Mouse (Mus musculus): ENCODE data around the gene Acss3. TPM values are rescaled to one million over a fixed set of nuclear protein-coding genes. Genes with fewer than 3 reads are reported as not detected.
A peak's percentile ranks its signal among the peaks of the same experiment; 100 is the strongest.

Gene Acss3
- polyA plus RNA-seq, 1 experiment from 2014 or later, result 2.6 TPM

DNA sequence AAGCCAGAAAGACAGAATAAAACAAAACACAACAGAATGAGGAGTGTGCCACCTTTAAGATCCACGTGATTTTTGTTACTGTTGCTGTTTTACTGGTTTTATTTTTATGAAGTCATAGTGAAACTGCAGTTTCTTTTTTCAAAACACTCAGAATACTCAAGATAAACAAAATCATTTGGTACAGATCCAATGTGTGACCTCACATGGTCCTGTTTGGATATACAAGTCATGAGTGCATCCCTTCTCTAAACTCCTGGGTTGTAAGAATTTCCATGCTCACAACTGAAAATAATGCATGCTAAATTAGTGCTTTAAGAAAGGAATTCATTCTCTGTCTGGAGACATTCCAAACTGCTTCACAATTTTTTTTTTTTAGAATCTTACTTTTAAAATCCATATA lies 184.0 kb downstream of the Acss3 start:
- Histone ChIP-seq H3K4me3 (ENCODE audit: low read depth, low read length) (no peak overlapping the region), H3K4me1 (ENCODE audit: control insufficient read depth, insufficient read depth, low read length) (no peaks in the 10 kb centered on the region), H3K9me3 (ENCODE audit: control insufficient read depth, low read length) (no peaks in the 10 kb centered on the region), H3K36me3 (ENCODE audit: control insufficient read depth, insufficient read depth, low read length) (no peaks in the 10 kb centered on the region), H3K27ac (ENCODE audit: low read depth, low read length) (no peak overlapping the region), H3K27me3 (ENCODE audit: control insufficient read depth, insufficient read depth, low read length) (no peaks in the 10 kb centered on the region), H3K9ac (ENCODE audit: low read length) (no peak overlapping the region), H3K4me2 (no peak overlapping the region)
- ATAC-seq (ENCODE audit: low FRiP score), result no peak
- DNase-seq (ENCODE audit: low spot score, missing footprints), result no peak
- 77% methylated on average over 1 of the region's 1 CpGs for WGBS

DNA sequence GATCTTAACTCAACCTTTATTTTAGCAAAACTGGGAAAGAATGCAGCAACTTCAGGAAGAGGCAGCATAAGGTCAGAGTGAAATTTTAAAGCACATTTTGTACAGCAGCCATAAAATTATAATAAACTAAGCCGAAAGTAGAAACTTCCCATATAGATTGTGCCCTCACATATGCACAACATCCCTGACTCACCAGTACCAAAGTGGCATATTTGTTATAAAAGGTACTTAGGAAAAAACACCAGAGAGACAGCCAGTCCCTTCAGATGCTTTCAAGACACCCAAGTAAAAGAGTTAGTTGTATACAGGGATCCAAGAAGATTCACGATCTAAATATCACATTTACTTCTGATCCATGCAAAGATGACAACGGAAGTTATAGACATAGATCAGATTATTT lies 184.6 kb downstream of the Acss3 start:
- Histone ChIP-seq H3K36me3 (ENCODE audit: control insufficient read depth, insufficient read depth, low read length) (no peaks in the 10 kb centered on the region), H3K4me2 (no peak overlapping the region), H3K27ac (ENCODE audit: low read depth, low read length) (no peak overlapping the region), H3K9ac (ENCODE audit: low read length) (no peak overlapping the region), H3K9me3 (ENCODE audit: control insufficient read depth, low read length) (no peaks in the 10 kb centered on the region), H3K27me3 (ENCODE audit: control insufficient read depth, insufficient read depth, low read length) (no peaks in the 10 kb centered on the region), H3K4me1 (ENCODE audit: control insufficient read depth, insufficient read depth, low read length) (no peaks in the 10 kb centered on the region), H3K4me3 (ENCODE audit: low read depth, low read length) (no peak overlapping the region)
- DNase-seq (ENCODE audit: low spot score, missing footprints) (no peak), ATAC-seq (ENCODE audit: low FRiP score) (no peak)
- 93% methylated on average over 3 of the region's 3 CpGs for WGBS

GRCm38 (mm10) chr10:106936996-106937395 lies 186.5 kb downstream of the Acss3 start:
- no peaks in the 10 kb centered on the region for H3K27me3 ChIP-seq (ENCODE audit: control insufficient read depth, insufficient read depth, low read length)
- H3K27ac ChIP-seq (ENCODE audit: low read depth, low read length), result no peak overlapping the region
- 94% methylated on average over 7 of the region's 7 CpGs for WGBS

DNA sequence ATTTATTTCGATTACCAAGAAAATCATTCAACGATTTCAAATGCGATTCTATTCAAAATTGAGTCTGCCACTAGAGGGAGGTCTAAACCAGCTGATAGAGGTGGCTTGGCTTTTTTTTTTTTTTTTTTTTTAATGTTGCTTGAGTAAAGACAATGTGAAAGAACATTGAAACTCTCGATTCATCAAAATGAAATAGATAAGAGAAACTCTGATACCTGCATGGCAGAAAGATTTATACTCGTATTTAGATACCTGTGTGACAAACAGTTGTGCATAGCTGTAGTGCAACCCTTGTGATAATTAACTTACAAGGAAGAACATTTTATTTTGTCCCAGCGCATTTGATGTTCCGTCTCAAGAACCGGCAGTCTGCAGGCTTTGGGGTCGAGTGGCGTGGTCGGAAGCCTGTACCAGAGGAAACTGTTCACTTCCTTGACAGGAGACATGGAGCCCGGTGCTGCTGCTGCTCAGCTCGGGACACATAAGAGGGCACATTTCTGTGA lies 190.8 kb downstream of the Acss3 start:
- Histone ChIP-seq H3K27me3 (ENCODE audit: control insufficient read depth, insufficient read depth, low read length) (no peaks in the 10 kb centered on the region), H3K4me1 (ENCODE audit: control insufficient read depth, insufficient read depth, low read length) (peaks cover 4% of the 10 kb centered on the region; the same call in 1 of the 2 replicates), H3K36me3 (ENCODE audit: control insufficient read depth, insufficient read depth, low read length) (no peaks in the 10 kb centered on the region), H3K9me3 (ENCODE audit: control insufficient read depth, low read length) (no peaks in the 10 kb centered on the region), H3K9ac (ENCODE audit: low read length) (0 out of 2 replicates have a peak overlapping the region, but pooled peaks have one; percentile 33), H3K4me3 (ENCODE audit: low read depth, low read length) (no peak overlapping the region), H3K4me2 (peak overlapping the region; percentile 34), H3K27ac (ENCODE audit: low read depth, low read length) (no peak overlapping the region)
- peak; percentile 88 for DNase-seq (ENCODE audit: low spot score, missing footprints)
- WGBS, result 44% methylated on average over 13 of the region's 13 CpGs
- ATAC-seq (ENCODE audit: low FRiP score), result peak; percentile 51; the same call in 1 of the 2 replicates

More at GRCm38 (mm10) chr10:106936996-106937395, 186.5 kb downstream of the Acss3 start:
- Histone ChIP-seq H3K4me3 (ENCODE audit: low read depth, low read length) (no peak overlapping the region), H3K9me3 (ENCODE audit: control insufficient read depth, low read length) (no peaks in the 10 kb centered on the region), H3K4me2 (no peak overlapping the region), H3K9ac (ENCODE audit: low read length) (no peak overlapping the region), H3K4me1 (ENCODE audit: control insufficient read depth, insufficient read depth, low read length) (no peaks in the 10 kb centered on the region), H3K36me3 (ENCODE audit: control insufficient read depth, insufficient read depth, low read length) (no peaks in the 10 kb centered on the region)
- DNase-seq (ENCODE audit: low spot score, missing footprints), result no peak
- ATAC-seq (ENCODE audit: low FRiP score), result no peak

DNA sequence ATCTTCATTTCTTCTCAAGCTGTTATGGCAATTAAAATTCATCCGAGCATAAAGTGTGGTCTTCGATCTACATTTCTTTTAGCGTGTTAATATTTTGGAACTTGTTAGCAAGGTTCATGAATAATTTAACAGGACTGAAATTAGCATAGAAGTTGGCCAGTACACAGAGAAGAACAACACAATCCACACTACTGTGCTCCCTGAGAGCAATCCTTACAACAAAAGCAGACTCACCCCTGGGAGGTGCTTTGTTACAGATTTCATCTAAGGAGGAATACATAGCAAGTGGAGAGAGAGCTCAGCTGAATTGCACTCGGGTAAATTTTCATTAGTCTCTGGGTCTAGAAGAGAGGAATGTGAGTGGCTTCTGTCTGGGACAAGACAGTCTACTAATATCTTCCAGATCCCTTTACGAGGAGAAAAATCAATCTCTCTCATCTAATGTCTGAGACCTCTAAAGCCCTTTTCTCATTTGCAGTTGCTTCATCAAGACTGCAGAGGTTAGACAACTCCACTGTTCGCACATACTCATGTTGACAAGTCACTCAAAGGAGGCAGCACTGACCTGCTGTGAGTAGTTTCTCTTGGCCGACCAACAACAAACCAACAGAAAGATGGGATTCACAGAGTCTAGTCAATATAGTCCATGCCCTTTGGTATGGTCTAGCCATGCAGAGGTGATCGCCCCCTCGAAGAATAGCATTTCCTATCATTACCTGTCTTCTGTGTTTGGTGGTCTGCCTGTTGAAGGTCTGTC lies 194.7 kb downstream of the Acss3 start:
- Histone ChIP-seq H3K27me3 (ENCODE audit: control insufficient read depth, insufficient read depth, low read length) (no peaks in the 10 kb centered on the region), H3K4me2 (no peak overlapping the region), H3K27ac (ENCODE audit: low read depth, low read length) (no peak overlapping the region; the same call in 1 of the 2 replicates), H3K9ac (ENCODE audit: low read length) (no peak overlapping the region), H3K36me3 (ENCODE audit: control insufficient read depth, insufficient read depth, low read length) (no peaks in the 10 kb centered on the region), H3K4me1 (ENCODE audit: control insufficient read depth, insufficient read depth, low read length) (peaks cover 4% of the 10 kb centered on the region; the same call in 1 of the 2 replicates), H3K9me3 (ENCODE audit: control insufficient read depth, low read length) (no peaks in the 10 kb centered on the region), H3K4me3 (ENCODE audit: low read depth, low read length) (no peak overlapping the region)
- DNase-seq (ENCODE audit: low spot score, missing footprints) (peak; percentile 90), ATAC-seq (ENCODE audit: low FRiP score) (peak; percentile 84)
- 56% methylated on average over 9 of the region's 9 CpGs for WGBS

DNA sequence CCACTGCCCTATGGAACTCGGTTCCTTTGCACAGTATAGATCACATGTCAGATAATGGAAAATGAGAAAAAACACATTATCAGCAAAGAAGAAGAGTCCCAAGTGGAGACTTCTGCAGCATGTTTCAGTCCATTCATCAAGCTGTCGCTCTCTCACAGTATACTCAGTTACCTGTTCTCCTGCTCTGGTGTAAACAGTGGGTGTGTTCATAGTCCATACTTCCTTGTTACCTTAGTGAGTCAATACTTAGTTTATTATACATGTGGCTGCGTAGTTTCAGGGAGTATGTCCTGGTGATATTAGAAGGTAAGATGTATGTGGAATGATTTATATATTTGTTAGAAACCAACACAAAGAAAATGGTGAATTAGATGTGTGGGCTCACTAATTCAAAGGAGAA lies 198.7 kb downstream of the Acss3 start:
- 95% methylated on average over 3 of the region's 3 CpGs for WGBS
- no peak overlapping the region for H3K9ac ChIP-seq (ENCODE audit: low read length)
- ATAC-seq (ENCODE audit: low FRiP score), result no peak
- no peak overlapping the region for H3K4me3 ChIP-seq (ENCODE audit: low read depth, low read length)
- H3K36me3 ChIP-seq (ENCODE audit: control insufficient read depth, insufficient read depth, low read length), result no peaks in the 10 kb centered on the region
- H3K4me1 ChIP-seq (ENCODE audit: control insufficient read depth, insufficient read depth, low read length), result peaks cover 4% of the 10 kb centered on the region; the same call in 1 of the 2 replicates
- no peak overlapping the region for H3K27ac ChIP-seq (ENCODE audit: low read depth, low read length)
- no peak overlapping the region for H3K4me2 ChIP-seq
- no peaks in the 10 kb centered on the region for H3K27me3 ChIP-seq (ENCODE audit: control insufficient read depth, insufficient read depth, low read length)
- DNase-seq (ENCODE audit: low spot score, missing footprints), result no peak
- no peaks in the 10 kb centered on the region for H3K9me3 ChIP-seq (ENCODE audit: control insufficient read depth, low read length)

DNA sequence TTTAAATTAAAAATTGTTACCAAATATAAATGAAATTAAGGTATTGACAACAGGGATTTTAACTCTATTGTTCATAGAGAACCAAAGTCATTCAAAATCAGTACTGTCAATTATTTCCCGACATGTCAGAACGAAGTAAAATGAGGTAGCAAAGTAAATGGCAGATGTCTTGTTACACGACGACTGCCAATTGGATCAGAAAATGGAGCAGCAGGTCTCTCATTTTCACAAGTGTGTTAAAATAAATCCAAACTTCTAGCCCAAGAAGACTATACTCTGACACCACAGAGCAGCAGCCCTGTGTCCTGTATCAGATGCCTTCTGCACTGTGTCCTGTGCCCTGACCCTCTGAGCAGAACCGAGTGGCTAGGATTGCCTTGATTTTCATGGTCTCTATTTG lies 199.1 kb downstream of the Acss3 start:
- Histone ChIP-seq H3K27me3 (ENCODE audit: control insufficient read depth, insufficient read depth, low read length) (no peaks in the 10 kb centered on the region), H3K4me2 (no peak overlapping the region), H3K27ac (ENCODE audit: low read depth, low read length) (no peak overlapping the region), H3K9ac (ENCODE audit: low read length) (no peak overlapping the region), H3K4me1 (ENCODE audit: control insufficient read depth, insufficient read depth, low read length) (peaks cover 4% of the 10 kb centered on the region; the same call in 1 of the 2 replicates), H3K4me3 (ENCODE audit: low read depth, low read length) (no peak overlapping the region), H3K36me3 (ENCODE audit: control insufficient read depth, insufficient read depth, low read length) (no peaks in the 10 kb centered on the region), H3K9me3 (ENCODE audit: control insufficient read depth, low read length) (no peaks in the 10 kb centered on the region)
- DNase-seq (ENCODE audit: low spot score, missing footprints) (no peak), ATAC-seq (ENCODE audit: low FRiP score) (no peak)
- 90% methylated on average over 5 of the region's 5 CpGs for WGBS

DNA sequence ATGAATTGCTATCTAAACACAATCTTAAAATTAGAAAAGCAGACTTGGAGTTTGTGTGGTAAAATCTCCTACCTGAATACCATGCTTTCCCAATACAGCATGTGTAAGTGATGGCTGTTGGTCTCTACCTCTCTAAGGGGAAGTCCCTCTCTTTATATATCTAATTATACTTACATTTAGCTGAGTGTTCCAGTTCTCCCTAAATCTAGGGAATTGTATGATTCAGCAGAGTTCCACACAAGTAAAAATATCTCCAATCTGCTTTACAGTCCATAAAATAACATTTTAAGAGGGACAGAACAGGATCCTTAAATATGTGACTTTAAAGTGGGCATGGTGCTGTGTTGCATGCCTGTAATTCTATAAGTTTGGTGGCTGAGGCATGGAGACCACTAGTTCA lies 208.6 kb downstream of the Acss3 start:
- no peaks in the 10 kb centered on the region for H3K36me3 ChIP-seq (ENCODE audit: control insufficient read depth, insufficient read depth, low read length)
- no peaks in the 10 kb centered on the region for H3K27me3 ChIP-seq (ENCODE audit: control insufficient read depth, insufficient read depth, low read length)
- no peak overlapping the region for H3K27ac ChIP-seq (ENCODE audit: low read depth, low read length)
- DNase-seq (ENCODE audit: low spot score, missing footprints), result no peak
- H3K4me3 ChIP-seq (ENCODE audit: low read depth, low read length), result no peak overlapping the region
- no peaks in the 10 kb centered on the region for H3K9me3 ChIP-seq (ENCODE audit: control insufficient read depth, low read length)
- H3K9ac ChIP-seq (ENCODE audit: low read length), result no peak overlapping the region
- no peak overlapping the region for H3K4me2 ChIP-seq
- no peak for ATAC-seq (ENCODE audit: low FRiP score)
- no peaks in the 10 kb centered on the region for H3K4me1 ChIP-seq (ENCODE audit: control insufficient read depth, insufficient read depth, low read length)

- Histone ChIP-seq H3K4me3 (ENCODE audit: low read depth, low read length) (no peak overlapping the region), H3K9ac (ENCODE audit: low read length) (no peak overlapping the region)
Measured at GRCm38 (mm10) chr10:106914275-106914674, 209.2 kb downstream of the Acss3 start.

More at GRCm38 (mm10) chr10:106914275-106914674, 209.2 kb downstream of the Acss3 start:
- no peak for DNase-seq (ENCODE audit: low spot score, missing footprints)
- Histone ChIP-seq H3K4me2 (no peak overlapping the region), H3K36me3 (ENCODE audit: control insufficient read depth, insufficient read depth, low read length) (no peaks in the 10 kb centered on the region), H3K27ac (ENCODE audit: low read depth, low read length) (no peak overlapping the region), H3K4me1 (ENCODE audit: control insufficient read depth, insufficient read depth, low read length) (no peaks in the 10 kb centered on the region), H3K9me3 (ENCODE audit: control insufficient read depth, low read length) (no peaks in the 10 kb centered on the region), H3K27me3 (ENCODE audit: control insufficient read depth, insufficient read depth, low read length) (no peaks in the 10 kb centered on the region)
- ATAC-seq (ENCODE audit: low FRiP score), result no peak

All from midbrain, embryonic 11.5 days (tissue).